Mouse (Mus musculus): Measurements from ENCODE around the gene Dglucy.

- TF ChIP-seq CHD2 (IDR thresholded peaks at IDR 0.05; ENCODE audit: low read depth, low read length) = no peak
- no peak for TF ChIP-seq MAFK (IDR thresholded peaks at IDR 0.05; ENCODE audit: insufficient read depth, low read depth, low read length)
Measured at GRCm38 (mm10) chr12:100937441-100938360, 158.8 kb downstream of the Dglucy start.
